9 mouse cellular contexts compared by ENCODE assay signal in the genomic region with DNA sequence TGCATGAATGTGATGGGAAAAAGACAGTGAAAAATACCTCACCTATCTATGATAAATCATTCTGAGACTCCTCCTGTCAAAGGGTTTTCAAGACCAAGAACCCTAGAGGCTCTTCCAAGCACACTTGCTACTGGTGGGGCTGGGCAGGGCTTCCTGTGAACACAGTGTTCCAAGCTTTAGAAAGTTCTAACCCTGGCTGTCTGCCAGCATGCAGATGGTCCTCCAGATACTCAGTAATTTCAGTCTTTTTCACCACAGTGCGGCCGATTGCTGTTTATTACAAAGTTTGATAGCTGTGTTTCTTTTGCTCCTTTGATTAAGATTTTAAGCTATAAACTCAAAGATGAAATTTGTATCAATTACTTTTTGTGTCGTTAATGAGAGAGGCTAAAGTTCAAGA.
A peak's percentile ranks its signal among the peaks of the same experiment; 100 is the strongest.
DNase-seq lines count a peak whose midpoint lies in the region; ATAC-seq lines count a peak whose summit lies in the region.
"Had no signal": no experiment of that assay in that cellular context is flagged by ENCODE, and none has a peak within 500 bp of the region (broad histone marks: within the 10 kb centered on the region; RNA-seq: fewer than 3 reads in every experiment).

No protein-coding gene starts in this region.

- WGBS in heart, embryonic 10.5 days, result 73% methylated on average over 3 of the region's 3 CpGs
- WGBS in hindbrain, embryonic 12.5 days, result 77% methylated on average over 3 of the region's 3 CpGs

- peak; percentile 75 for DNase-seq in urinary bladder, postnatal 14 days (ENCODE audit: low spot score)
- DNase-seq in urinary bladder, adult 2 months (ENCODE audit: low spot score), result no peak
- DNase-seq in c-Kit-positive CD71-negative TER-119-negative erythroid progenitor cells, embryonic 14.5 days (ENCODE audit: low read depth), result peak; percentile 41
- DNase-seq in heart, embryonic 10.5 days (ENCODE audit: low spot score), result peak; percentile 24
- DNase-seq in layer of hippocampus, adult 18-20 months (ENCODE audit: low spot score in 2 of 2), result peak; percentile 68 to 80
- DNase-seq: liver, embryonic 13.5 days had no signal

- no peaks in the 10 kb centered on the region for H3K27me3 ChIP-seq in heart, embryonic 10.5 days (ENCODE audit: insufficient read depth, poor library complexity, severe bottlenecking)
- no peaks in the 10 kb centered on the region for H3K27me3 ChIP-seq in hindbrain, embryonic 12.5 days
- H3K27me3 ChIP-seq: embryonic facial prominence, embryonic 13.5 days; liver, embryonic 13.5 days had no signal

- H3K9me3 ChIP-seq in heart, embryonic 10.5 days, result no peaks in the 10 kb centered on the region
- H3K9me3 ChIP-seq in hindbrain, embryonic 12.5 days (replicated peaks), result no peaks in the 10 kb centered on the region
- H3K9me3 ChIP-seq: embryonic facial prominence, embryonic 13.5 days; liver, embryonic 13.5 days had no signal

- 0 out of 2 replicates have a peak overlapping the region, but pooled peaks have one; percentile 62 for H3K27ac ChIP-seq in heart, embryonic 10.5 days
- no peak overlapping the region for H3K27ac ChIP-seq in hindbrain, embryonic 12.5 days
- H3K27ac ChIP-seq: embryonic facial prominence, embryonic 13.5 days; liver, embryonic 13.5 days had no signal

- H3K4me3 ChIP-seq in heart, embryonic 10.5 days, result no peak overlapping the region
- no peak overlapping the region for H3K4me3 ChIP-seq in hindbrain, embryonic 12.5 days
- H3K4me3 ChIP-seq: embryonic facial prominence, embryonic 13.5 days; liver, embryonic 13.5 days had no signal

- no peaks in the 10 kb centered on the region for H3K36me3 ChIP-seq in heart, embryonic 10.5 days
- H3K36me3 ChIP-seq in hindbrain, embryonic 12.5 days, result no peaks in the 10 kb centered on the region
- H3K36me3 ChIP-seq: liver, embryonic 13.5 days had no signal

- H3K4me1 ChIP-seq in heart, embryonic 10.5 days, result peaks cover 20% of the 10 kb centered on the region
- peaks cover 13% of the 10 kb centered on the region for H3K4me1 ChIP-seq in hindbrain, embryonic 12.5 days

- peak; percentile 71 for ATAC-seq in megakaryocyte-erythroid progenitor cell, adult 5-6 weeks (replicated peaks; ENCODE audit: low FRiP score, low TSS enrichment, poor library complexity, severe bottlenecking)
- no peak for ATAC-seq in hindbrain, embryonic 12.5 days (ENCODE audit: low FRiP score)

- H3K9ac ChIP-seq in hindbrain, embryonic 12.5 days, result no peak overlapping the region
- H3K9ac ChIP-seq: embryonic facial prominence, embryonic 13.5 days had no signal

- H3K4me2 ChIP-seq in hindbrain, embryonic 12.5 days (replicated peaks), result no peak overlapping the region
